Mouse (Mus musculus) mouse trophoblast stem cell (cell line): Measurements from ENCODE around the gene H2al1n.
"Not testable (repeated sequence)": the region's sequence is repeated elsewhere in the genome, so short reads cannot be mapped to it uniquely, and the experiment has no call there.

Experiments
- in situ Hi-C, 2 experiments: fragments of 300-500 bp; cut with MseI, MboI; formaldehyde crosslinking; loops; 2 replicates in 1 of 2; 3 replicates in 1 of 2; pipeline ENCODE4 v1.15.1; 2025

Gene H2al1n

DNA sequence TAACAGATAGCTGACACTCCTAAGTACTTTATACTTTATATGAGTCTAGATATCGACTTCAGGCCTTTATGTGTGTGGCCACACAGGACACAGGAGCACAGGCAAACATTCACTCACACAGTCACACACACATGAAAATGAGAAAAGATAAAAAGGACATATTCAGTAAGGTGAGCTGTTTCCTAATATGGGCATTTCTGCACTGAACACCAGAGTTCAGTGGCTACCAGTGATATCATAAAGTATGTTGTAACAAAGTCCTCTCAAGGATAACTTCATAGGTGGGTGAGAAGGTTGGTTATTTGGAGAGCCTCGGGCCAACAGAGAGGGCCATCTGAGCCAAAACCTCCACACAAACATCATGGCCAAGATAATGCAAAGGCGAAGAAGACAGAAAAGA, at the start of gene H2al1n:
H2al1n (plus strand) TSS at position 301 of the 400 bp plus-strand sequence.
- in situ Hi-C loops = not testable (repeated sequence)

DNA sequence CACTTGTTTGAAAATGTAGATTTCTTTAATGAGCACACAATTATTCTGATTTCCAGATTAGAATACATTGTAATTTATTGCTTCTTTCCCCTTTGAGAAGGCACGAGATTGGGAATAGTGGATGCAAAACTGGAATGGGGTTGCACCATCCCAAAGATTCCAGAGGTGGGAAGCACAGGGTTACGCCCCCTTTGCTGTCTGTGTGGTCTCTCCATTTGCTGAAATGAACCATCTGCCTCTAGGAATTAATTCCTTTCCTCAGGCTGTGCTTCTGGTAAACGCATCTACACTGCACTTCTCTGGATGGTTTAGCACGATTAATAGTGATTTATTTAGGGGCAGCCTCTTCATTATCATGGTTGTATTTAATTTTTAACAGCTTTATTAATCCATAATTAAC, 11.7 kb upstream of the H2al1n start:
- in situ Hi-C loops = no loop called here

DNA sequence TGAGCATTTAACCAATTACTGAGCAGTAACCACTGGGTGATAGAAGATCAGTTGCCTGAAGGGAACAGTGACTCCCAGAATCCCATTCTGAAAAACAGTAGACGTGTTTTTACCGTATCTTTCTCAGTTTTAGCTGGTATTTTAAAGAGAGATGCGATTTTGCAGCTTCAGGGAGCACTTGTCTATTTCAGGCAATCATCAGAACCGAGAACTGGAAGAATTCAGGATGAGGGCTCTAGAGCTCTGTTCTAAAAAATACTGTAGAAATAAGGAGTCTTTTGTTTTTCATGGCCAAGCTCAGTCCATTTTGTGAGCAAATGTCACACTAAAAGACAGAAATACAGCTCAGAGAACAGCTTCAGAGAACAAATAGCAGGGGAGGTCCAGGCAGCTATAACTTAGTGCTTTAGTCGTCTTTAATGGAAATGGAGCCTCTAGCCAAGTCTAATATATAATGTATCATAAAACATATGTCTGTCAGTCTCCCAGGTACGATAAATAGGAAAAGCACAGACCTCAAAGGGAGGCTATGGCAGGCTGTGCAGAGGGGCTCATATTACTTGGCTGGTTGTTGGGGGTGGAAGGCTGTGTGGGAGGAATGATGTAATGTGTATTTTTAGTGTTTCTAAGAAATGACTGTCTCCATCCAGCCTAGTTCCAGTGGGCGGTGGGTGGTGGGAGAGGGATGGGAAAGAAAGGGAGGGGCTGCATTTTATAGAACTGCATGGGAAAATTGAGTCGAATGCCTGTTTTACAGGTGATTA, 4.7 kb upstream of the H2al1n start:
- in situ Hi-C loops = no loop called here

DNA sequence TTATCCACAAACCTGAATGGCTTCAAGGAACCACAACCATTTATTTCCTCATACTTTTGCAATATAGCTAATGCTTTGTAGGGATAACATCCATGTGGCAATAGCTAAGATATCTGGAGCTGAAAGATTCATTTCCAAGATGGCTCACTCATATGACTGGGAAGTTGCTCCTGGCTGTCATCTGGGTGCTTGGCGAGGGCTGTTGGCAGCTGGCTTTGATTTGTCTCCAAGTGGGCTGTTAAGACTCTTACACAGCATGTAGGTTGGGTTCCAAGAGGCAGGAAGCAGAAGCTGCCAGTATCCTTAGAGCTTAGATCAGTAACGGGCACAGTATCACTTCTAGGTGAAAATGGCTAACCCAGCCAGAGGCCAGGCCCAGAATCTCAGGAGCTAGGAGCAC, 18.3 kb downstream of the H2al1n start:
- in situ Hi-C loops = no loop called here

DNA sequence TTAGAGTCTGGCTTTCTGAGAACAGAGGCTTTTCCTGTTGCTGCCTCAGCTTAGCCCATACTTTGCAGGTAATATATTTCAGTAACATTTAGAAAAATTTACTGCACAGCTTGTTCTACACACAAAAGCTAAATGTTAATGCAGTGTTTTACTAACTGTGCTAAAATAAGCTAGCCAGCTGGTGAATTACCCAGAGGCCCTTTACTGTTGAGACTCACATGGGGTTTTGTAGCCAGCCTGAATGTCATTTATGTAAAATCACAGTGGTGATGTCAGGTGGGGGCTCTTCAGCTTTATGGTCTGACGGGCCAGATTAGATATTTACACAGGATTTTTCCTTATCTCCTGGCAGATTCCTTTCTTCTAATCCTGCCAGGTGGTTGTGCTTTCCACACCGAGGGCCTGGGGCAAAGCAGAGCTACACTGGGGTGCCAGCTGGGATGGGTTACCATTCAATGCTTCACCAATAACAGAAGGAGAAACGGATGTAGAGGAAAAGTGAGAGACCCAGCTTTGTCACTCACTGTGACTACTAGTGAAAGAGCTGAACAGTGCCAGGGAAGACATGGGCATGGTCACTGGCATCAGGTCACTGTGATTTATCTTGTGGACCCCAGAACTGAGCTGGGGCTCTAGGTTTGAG, 48.8 kb downstream of the H2al1n start:
- in situ Hi-C loops = no loop called here
